Mouse (Mus musculus) forebrain, embryonic 14.5 days (tissue): ENCODE results near the gene Tmem262. TPM values are rescaled to one million over a fixed set of nuclear protein-coding genes. Genes with fewer than 3 reads are reported as not detected.
A peak's percentile ranks its signal among the peaks of the same experiment; 100 is the strongest.

Experiments
- ATAC-seq: fragments of 200-750 bp; cut with Nextera tagmentation; 2 replicates; pipeline ENCODE4 v1.8.0; 2017; ENCODE audit warnings: mild to moderate bottlenecking, moderate library complexity
- DNase-seq: peaks from one replicate; pipeline ENCODE4 v3.0.0-alpha.2; 2015; ENCODE audit warnings: low spot score
- H3K27ac ChIP-seq: fragments of 300-500 bp; sonication (generic); 2 replicates; pipeline ENCODE4 v1.5.1; 2014; ENCODE audit warnings: low read depth, mild to moderate bottlenecking, control low read depth, low read length, moderate library complexity
- H3K27me3 ChIP-seq: fragments of 300-500 bp; sonication (generic); replicated peaks from 2 replicates; pipeline ENCODE4 v1.6.1; 2014; ENCODE audit warnings: low read length, control low read depth, mixed read lengths; ENCODE audit not compliant: control insufficient read depth, insufficient read depth
- H3K36me3 ChIP-seq: fragments of 300-500 bp; sonication (generic); 2 replicates; pipeline ENCODE4 v1.6.1; 2014; ENCODE audit warnings: low read length, control low read depth; ENCODE audit not compliant: control insufficient read depth, insufficient read depth
- H3K4me1 ChIP-seq: fragments of 300-500 bp; sonication (generic); 2 replicates; pipeline ENCODE4 v1.6.1; 2014; ENCODE audit warnings: antibody characterized with exemption, low read length, control low read depth; ENCODE audit not compliant: control insufficient read depth, insufficient read depth
- H3K4me2 ChIP-seq: fragments of 300-500 bp; sonication (generic); 2 replicates; pipeline ENCODE4 v1.6.1; 2014; ENCODE audit warnings: mild to moderate bottlenecking, control low read depth, low read length
- H3K4me3 ChIP-seq: fragments of 300-500 bp; sonication (generic); 2 replicates; pipeline ENCODE4 v1.5.1; 2014; ENCODE audit warnings: low read depth, low read length, control low read depth
- H3K9ac ChIP-seq: fragments of 300-500 bp; sonication (generic); 2 replicates; pipeline ENCODE4 v1.6.1; 2014; ENCODE audit warnings: mild to moderate bottlenecking, low read length, control low read depth, moderate library complexity
- H3K9me3 ChIP-seq: fragments of 300-500 bp; sonication (generic); replicated peaks from 2 replicates; pipeline ENCODE4 v1.6.1; 2016; ENCODE audit warnings: low read length, control low read depth, mixed read lengths; ENCODE audit not compliant: control insufficient read depth
- WGBS: fragments of 180-500 bp; shearing (Covaris S2); extraction: QIAGEN DNeasy Blood & Tissue Kit; methylation state at CpG from one replicate; pipeline ENCODE4 v1.1.7; 2014; 5-methylcytosine and 5-hydroxymethylcytosine counted together
- microRNA-seq: library from miRNA; unstranded; fragments of <30 nt; microRNA quantifications from one replicate; pipeline ENCODE4, GENCODE M21; 2016
- polyA plus RNA-seq: library from polyadenylated mRNA; unstranded; fragments of >200 nt; fragmentation: Nextera tagmentation; extraction: Ambion mirVana; gene quantifications from 2 replicates; pipeline ENCODE4 v1.2.1, GENCODE M21; 2014

The Tmem262 gene
- polyA plus RNA-seq, 1 experiment from 2014 or later = not detected

- Histone ChIP-seq H3K27me3 (no peaks in the 10 kb centered on the region), H3K9ac (no peak overlapping the region), H3K4me1 (peaks cover 5% of the 10 kb centered on the region; the same call in 1 of the 2 replicates), H3K36me3 (0 out of 2 replicates have a peak, but pooled peaks cover 5% of the 10 kb centered on the region), H3K4me2 (no peak overlapping the region), H3K9me3 (no peaks in the 10 kb centered on the region), H3K4me3 (no peak overlapping the region), H3K27ac (peak overlapping the region; percentile 27; the same call in 1 of the 2 replicates)
- DNase-seq (peak; percentile 35), ATAC-seq (no peak)
- 68% methylated on average over 8 of the region's 8 CpGs for WGBS
Measured at GRCm38 (mm10) chr19:6123330-6123729, 43.5 kb downstream of the Tmem262 start.

GRCm38 (mm10) chr19:6124898-6125297 is 45.1 kb downstream of the Tmem262 start:
- H3K27ac ChIP-seq = no peak overlapping the region
- H3K9ac ChIP-seq = no peak overlapping the region
- WGBS = 73% methylated on average over 2 of the region's 2 CpGs
- no peak for DNase-seq
- no peak for ATAC-seq
- H3K4me3 ChIP-seq = no peak overlapping the region
- no peak overlapping the region for H3K4me2 ChIP-seq
- H3K9me3 ChIP-seq = no peaks in the 10 kb centered on the region
- peaks cover 3% of the 10 kb centered on the region; the same call in 1 of the 2 replicates for H3K4me1 ChIP-seq
- H3K27me3 ChIP-seq = no peaks in the 10 kb centered on the region
- 0 out of 2 replicates have a peak, but pooled peaks cover 5% of the 10 kb centered on the region for H3K36me3 ChIP-seq

GRCm38 (mm10) chr19:6126289-6126688 is 46.5 kb downstream of the Tmem262 start:
- Histone ChIP-seq H3K4me1 (peaks cover 3% of the 10 kb centered on the region; the same call in 1 of the 2 replicates), H3K9me3 (no peaks in the 10 kb centered on the region), H3K36me3 (0 out of 2 replicates have a peak, but pooled peaks cover 5% of the 10 kb centered on the region), H3K4me2 (no peak overlapping the region), H3K9ac (no peak overlapping the region), H3K27ac (no peak overlapping the region), H3K4me3 (no peak overlapping the region), H3K27me3 (no peaks in the 10 kb centered on the region)
- DNase-seq (peak; percentile 57), ATAC-seq (no peak)
- 28% methylated on average over 4 of the region's 4 CpGs for WGBS

GRCm38 (mm10) chr19:6126789-6127580 is 47.2 kb downstream of the Tmem262 start:
- peaks cover 3% of the 10 kb centered on the region; the same call in 1 of the 2 replicates for H3K4me1 ChIP-seq
- H3K27me3 ChIP-seq = no peaks in the 10 kb centered on the region
- no peaks in the 10 kb centered on the region for H3K9me3 ChIP-seq
- H3K27ac ChIP-seq = no peak overlapping the region
- no peak for ATAC-seq
- peak overlapping the region; percentile 70; the same call in 1 of the 2 replicates for H3K9ac ChIP-seq
- peak overlapping the region; percentile 63 for H3K4me2 ChIP-seq
- H3K4me3 ChIP-seq = peak overlapping the region; percentile 46
- H3K36me3 ChIP-seq = 0 out of 2 replicates have a peak, but pooled peaks cover 5% of the 10 kb centered on the region
- WGBS = 75% methylated on average over 10 of the region's 10 CpGs
- DNase-seq = no peak

- Histone ChIP-seq H3K4me2 (peak within 1 kb of the TSS; percentile 63), H3K27ac (peak within 1 kb of the TSS; percentile 84), H3K9me3 (no peaks in the 10 kb centered on the region), H3K36me3 (0 out of 2 replicates have a peak, but pooled peaks cover 5% of the 10 kb centered on the region), H3K27me3 (no peaks in the 10 kb centered on the region), H3K4me3 (peak within 1 kb of the TSS; percentile 46), H3K4me1 (peaks cover 3% of the 10 kb centered on the region; the same call in 1 of the 2 replicates), H3K9ac (peak within 1 kb of the TSS; percentile 70)
- DNase-seq (peak; percentile 97), ATAC-seq (peak; percentile 96)
- WGBS = under 1% methylated on average over 32 of the region's 32 CpGs
Measured at GRCm38 (mm10) chr19:6127760-6128341, 48.0 kb downstream of the Tmem262 start, which contains the start of gene Snx15. Gene Snx15, minus strand, starts transcription at chr19:6128304.

Small RNA genes within 50 kb of the gene (microRNA-seq; reads per million reads assigned to microRNA genes)
- 1.1 reads per million for gene Mir6988

Other genes starting within 250 kb of the Tmem262 start
- gene Frmd8, start 204.8 kb upstream of the Tmem262 start, polyA plus RNA-seq = 13.1 and 16.0 TPM in 2 replicates
- gene Slc25a45, start 202.2 kb upstream of the Tmem262 start, polyA plus RNA-seq = 1.7 TPM in 2 replicates
- gene Tigd3, start 185.9 kb upstream of the Tmem262 start, polyA plus RNA-seq = 7.0 and 7.1 TPM in 2 replicates
- 127 and 136 TPM in 2 replicates for gene Dpf2, start 167.0 kb upstream of the Tmem262 start, polyA plus RNA-seq
- gene Cdc42ep2, start 155.2 kb upstream of the Tmem262 start, polyA plus RNA-seq = 7.9 and 9.6 TPM in 2 replicates
- gene Pola2, start 115.8 kb upstream of the Tmem262 start, polyA plus RNA-seq = 35.5 and 41.1 TPM in 2 replicates
- gene Slc22a20, start 93.9 kb upstream of the Tmem262 start, polyA plus RNA-seq = not detected in 2 replicates
- gene Capn1, start 64.1 kb upstream of the Tmem262 start, polyA plus RNA-seq = 2.4 TPM in 2 replicates
- 17.6 and 20.2 TPM in 2 replicates for gene Syvn1, start 33.5 kb upstream of the Tmem262 start, polyA plus RNA-seq
- 82.8 and 85.5 TPM in 2 replicates for gene Mrpl49, start 22.2 kb upstream of the Tmem262 start, polyA plus RNA-seq
- gene Fau, start 22.2 kb upstream of the Tmem262 start, polyA plus RNA-seq = 626 and 785 TPM in 2 replicates
- 38.2 and 40.5 TPM in 2 replicates for gene Znhit2, start 18.8 kb upstream of the Tmem262 start, polyA plus RNA-seq
- gene Tm7sf2, start 11.7 kb upstream of the Tmem262 start, polyA plus RNA-seq = 32.6 and 35.6 TPM in 2 replicates
- gene Vps51, start 2.8 kb upstream of the Tmem262 start, polyA plus RNA-seq = 59.5 and 73.9 TPM in 2 replicates
- 1.1 and 1.4 TPM in 2 replicates for gene Gm28374, start 2.2 kb downstream of the Tmem262 start, polyA plus RNA-seq
- 81.1 and 87.2 TPM in 2 replicates for gene Zfpl1, start 4.9 kb downstream of the Tmem262 start, polyA plus RNA-seq
- gene Cdca5, start 5.0 kb downstream of the Tmem262 start, polyA plus RNA-seq = 20.0 and 28.2 TPM in 2 replicates
- gene AC131692.1, start 14.4 kb downstream of the Tmem262 start, polyA plus RNA-seq = not detected in 2 replicates
- gene Naaladl1, start 25.7 kb downstream of the Tmem262 start, polyA plus RNA-seq = 0.36 and 0.42 TPM in 2 replicates
- 56.4 and 57.6 TPM in 2 replicates for gene Sac3d1, start 38.6 kb downstream of the Tmem262 start, polyA plus RNA-seq
- gene Snx15, start 48.3 kb downstream of the Tmem262 start, polyA plus RNA-seq = 45.6 and 50.2 TPM in 2 replicates
- gene Batf2, start 61.0 kb downstream of the Tmem262 start, polyA plus RNA-seq = not detected in 2 replicates
- 80.3 and 90.2 TPM in 2 replicates for gene Arl2, start 61.5 kb downstream of the Tmem262 start, polyA plus RNA-seq
- gene Majin, start 104.4 kb downstream of the Tmem262 start, polyA plus RNA-seq = not detected in 2 replicates
- gene Gpha2, start 146.3 kb downstream of the Tmem262 start, polyA plus RNA-seq = 0.30 TPM in 1 of 2 replicates, not detected in the other
- gene Ppp2r5b, start 155.8 kb downstream of the Tmem262 start, polyA plus RNA-seq = 74.3 and 98.9 TPM in 2 replicates
- 7.9 and 9.6 TPM in 2 replicates for gene Atg2a, start 161.6 kb downstream of the Tmem262 start, polyA plus RNA-seq
- gene Ehd1, start 196.7 kb downstream of the Tmem262 start, polyA plus RNA-seq = 71.3 and 79.8 TPM in 2 replicates
- 0.61 and 0.72 TPM in 2 replicates for gene Cdc42bpg, start 226.4 kb downstream of the Tmem262 start, polyA plus RNA-seq